Mouse (Mus musculus): ENCODE results near the gene Spz1.

- no peak for TF ChIP-seq CTCF (IDR thresholded peaks at IDR 0.05; ENCODE audit: low read depth, low read length)
- TF ChIP-seq POLR2A (IDR thresholded peaks at IDR 0.05; ENCODE audit: extremely low read depth, insufficient read depth, low read length): no peak
Measured at GRCm38 (mm10) chr13:92591225-92591624, 15.3 kb upstream of the Spz1 start.
